Mouse (Mus musculus): ENCODE measurements around the gene Ybx2. TPM values are rescaled to one million over a fixed set of nuclear protein-coding genes. Genes with fewer than 3 reads are reported as not detected.

Gene Ybx2
- total RNA-seq, 2 experiments from 2014 or later = 10.4 to 10.9 TPM

Small RNA genes within 50 kb of the gene (microRNA-seq; reads per million reads assigned to microRNA genes)
- 0 reads per million in 2 experiments for gene Gm44349 (ENCODE audit: borderline replicate concordance in 2 of 2)

Other genes starting within 250 kb of the Ybx2 start
- 10 to 100 TPM in 1 of 2 experiments, 1 to 10 TPM in 1; 8.3 to 11.6 TPM for gene Tnfsf12, start 239.9 kb upstream of the Ybx2 start, total RNA-seq (2021)
- 1 to 10 TPM in 1 of 2 experiments, under 1 TPM in 1; 0.87 to 2.1 TPM for gene Tnfsfm13, start 239.7 kb upstream of the Ybx2 start, total RNA-seq (2021)
- gene Polr2a, start 177.2 kb upstream of the Ybx2 start, total RNA-seq (2021) = 10 to 100 TPM; 24.7 to 27.5 TPM
- gene Slc35g3, start 173.8 kb upstream of the Ybx2 start, total RNA-seq (2021) = not detected
- gene Zbtb4, start 169.9 kb upstream of the Ybx2 start, total RNA-seq (2021) = 10 to 100 TPM; 23.0 to 28.1 TPM
- 10 to 100 TPM; 36.2 to 53.1 TPM for gene Chrnb1, start 139.9 kb upstream of the Ybx2 start, total RNA-seq (2021)
- 1 to 10 TPM; 6.3 to 6.7 TPM for gene Fgf11, start 133.9 kb upstream of the Ybx2 start, total RNA-seq (2021)
- under 1 TPM; 0.18 to 0.35 TPM for gene Tmem102, start 130.2 kb upstream of the Ybx2 start, total RNA-seq (2021)
- not detected for gene Gm39566, start 120.5 kb upstream of the Ybx2 start, total RNA-seq (2021)
- not detected for gene Spem2, start 117.3 kb upstream of the Ybx2 start, total RNA-seq (2021)
- gene Spem1, start 113.6 kb upstream of the Ybx2 start, total RNA-seq (2021) = not detected
- 1 to 10 TPM; 3.1 to 3.9 TPM for gene Nlgn2, start 98.0 kb upstream of the Ybx2 start, total RNA-seq (2021)
- gene Tmem256, start 97.3 kb upstream of the Ybx2 start, total RNA-seq (2021) = 100 to 1,000 TPM; 126 to 144 TPM
- gene Plscr3, start 89.4 kb upstream of the Ybx2 start, total RNA-seq (2021) = 10 to 100 TPM; 10.8 to 13.7 TPM
- under 1 TPM in 1 of 2 experiments, not detected in 1; 0.11 TPM for gene Tnk1, start 77.1 kb upstream of the Ybx2 start, total RNA-seq (2021)
- gene Tmem95, start 57.8 kb upstream of the Ybx2 start, total RNA-seq (2021) = not detected
- 1 to 10 TPM; 1.7 to 2.2 TPM for gene Kctd11, start 54.4 kb upstream of the Ybx2 start, total RNA-seq (2021)
- under 1 TPM; 0.26 to 0.38 TPM for gene Acap1, start 40.3 kb upstream of the Ybx2 start, total RNA-seq (2021)
- not detected for gene 2810408A11Rik, start 34.8 kb upstream of the Ybx2 start, total RNA-seq (2021)
- 10 to 100 TPM; 25.4 to 26.0 TPM for gene Neurl4, start 34.7 kb upstream of the Ybx2 start, total RNA-seq (2021)
- 10 to 100 TPM; 34.6 to 35.2 TPM for gene Gps2, start 21.9 kb upstream of the Ybx2 start, total RNA-seq (2021)
- gene Eif5a, start 13.8 kb upstream of the Ybx2 start, total RNA-seq (2021) = 100 to 1,000 TPM; 417 to 422 TPM
- 100 to 1,000 TPM; 306 to 340 TPM for gene Slc2a4, start 12.4 kb downstream of the Ybx2 start, total RNA-seq (2021)
- gene Cldn7, start 29.0 kb downstream of the Ybx2 start, total RNA-seq (2021) = under 1 TPM in 1 of 2 experiments, not detected in 1; 0.91 TPM
- 100 to 1,000 TPM; 195 to 205 TPM for gene Ctdnep1, start 45.4 kb downstream of the Ybx2 start, total RNA-seq (2021)
- gene Elp5, start 46.7 kb downstream of the Ybx2 start, total RNA-seq (2021) = 10 to 100 TPM; 37.0 to 44.2 TPM
- 100 to 1,000 TPM; 148 to 170 TPM for gene Gabarap, start 55.3 kb downstream of the Ybx2 start, total RNA-seq (2021)
- gene Phf23, start 60.0 kb downstream of the Ybx2 start, total RNA-seq (2021) = 10 to 100 TPM; 15.0 to 16.1 TPM
- gene Dvl2, start 64.8 kb downstream of the Ybx2 start, total RNA-seq (2021) = 1 to 10 TPM; 3.7 to 4.1 TPM
- 100 to 1,000 TPM; 342 to 380 TPM for gene Acadvl, start 79.6 kb downstream of the Ybx2 start, total RNA-seq (2021)
- gene Dlg4, start 81.1 kb downstream of the Ybx2 start, total RNA-seq (2021) = 1 to 10 TPM; 5.6 to 6.9 TPM
- not detected for gene Asgr1, start 118.3 kb downstream of the Ybx2 start, total RNA-seq (2021)
- gene Asgr2, start 156.8 kb downstream of the Ybx2 start, total RNA-seq (2021) = not detected
- gene Mgl2, start 194.5 kb downstream of the Ybx2 start, total RNA-seq (2021) = 1 to 10 TPM; 2.5 to 3.6 TPM
- gene Clec10a, start 220.4 kb downstream of the Ybx2 start, total RNA-seq (2021) = 1 to 10 TPM; 1.3 to 4.3 TPM